Mouse (Mus musculus): ENCODE data around the gene Cd300lg. TPM values are rescaled to one million over a fixed set of nuclear protein-coding genes. Genes with fewer than 3 reads are reported as not detected.

The Cd300lg gene
- 0.25 and 0.27 TPM in 2 replicates for polyA plus RNA-seq (2015; fragmentation: Nextera tagmentation; extraction: Ambion mirVana)

GRCm38 (mm10) chr11:102041350-102041949 is at the start of gene Cd300lg:
Gene Cd300lg (plus strand): TSS chr11:102041509.

GRCm38 (mm10) chr11:102028087-102028816 is 13.1 kb upstream of the Cd300lg start, which contains the start of gene Mpp3:
Gene Mpp3 (minus strand): TSS chr11:102028461.

GRCm38 (mm10) chr11:102087931-102088898 is 46.9 kb downstream of the Cd300lg start, which contains the start of gene Mpp2:
Gene Mpp2 (minus strand): TSS chr11:102088515.

GRCm38 (mm10) chr11:102101219-102101618 is 59.9 kb downstream of the Cd300lg start, which contains the start of gene Ppy:
Gene Ppy (minus strand): TSS chr11:102101319.

Other genes starting within 250 kb of the Cd300lg start
- gene Meox1, start 147.1 kb upstream of the Cd300lg start, polyA plus RNA-seq (2015; fragmentation: Nextera tagmentation; extraction: Ambion mirVana), result 0.89 and 1.5 TPM in 2 replicates
- 0.09 TPM in 1 of 2 replicates, not detected in the other for gene Sost, start 74.5 kb upstream of the Cd300lg start, polyA plus RNA-seq (2015; fragmentation: Nextera tagmentation; extraction: Ambion mirVana)
- gene Cfap97d1, start 57.2 kb upstream of the Cd300lg start, polyA plus RNA-seq (2015; fragmentation: Nextera tagmentation; extraction: Ambion mirVana), result not detected in 2 replicates
- 47.0 and 47.8 TPM in 2 replicates for gene Dusp3, start 54.5 kb upstream of the Cd300lg start, polyA plus RNA-seq (2015; fragmentation: Nextera tagmentation; extraction: Ambion mirVana)
- 44.3 and 49.5 TPM in 2 replicates for gene Mpp3, start 13.0 kb upstream of the Cd300lg start, polyA plus RNA-seq (2015; fragmentation: Nextera tagmentation; extraction: Ambion mirVana)
- 31.5 and 37.0 TPM in 2 replicates for gene Mpp2, start 47.0 kb downstream of the Cd300lg start, polyA plus RNA-seq (2015; fragmentation: Nextera tagmentation; extraction: Ambion mirVana)
- not detected in 2 replicates for gene Ppy, start 59.8 kb downstream of the Cd300lg start, polyA plus RNA-seq (2015; fragmentation: Nextera tagmentation; extraction: Ambion mirVana)
- gene Pyy, start 66.3 kb downstream of the Cd300lg start, polyA plus RNA-seq (2015; fragmentation: Nextera tagmentation; extraction: Ambion mirVana), result 0.62 and 0.98 TPM in 2 replicates
- not detected in 2 replicates for gene Nags, start 104.0 kb downstream of the Cd300lg start, polyA plus RNA-seq (2015; fragmentation: Nextera tagmentation; extraction: Ambion mirVana)
- 42.7 and 43.3 TPM in 2 replicates for gene Tmem101, start 114.9 kb downstream of the Cd300lg start, polyA plus RNA-seq (2015; fragmentation: Nextera tagmentation; extraction: Ambion mirVana)
- gene Lsm12, start 143.8 kb downstream of the Cd300lg start, polyA plus RNA-seq (2015; fragmentation: Nextera tagmentation; extraction: Ambion mirVana), result 136 and 156 TPM in 2 replicates
- 51.6 and 52.5 TPM in 2 replicates for gene G6pc3, start 148.1 kb downstream of the Cd300lg start, polyA plus RNA-seq (2015; fragmentation: Nextera tagmentation; extraction: Ambion mirVana)
- gene Hdac5, start 188.7 kb downstream of the Cd300lg start, polyA plus RNA-seq (2015; fragmentation: Nextera tagmentation; extraction: Ambion mirVana), result 60.3 and 69.2 TPM in 2 replicates
- 0.92 and 1.2 TPM in 2 replicates for gene BC030867, start 207.4 kb downstream of the Cd300lg start, polyA plus RNA-seq (2015; fragmentation: Nextera tagmentation; extraction: Ambion mirVana)
- gene Asb16, start 227.2 kb downstream of the Cd300lg start, polyA plus RNA-seq (2015; fragmentation: Nextera tagmentation; extraction: Ambion mirVana), result 0.55 and 0.71 TPM in 2 replicates
- 69.9 and 75.7 TPM in 2 replicates for gene Tmub2, start 243.4 kb downstream of the Cd300lg start, polyA plus RNA-seq (2015; fragmentation: Nextera tagmentation; extraction: Ambion mirVana)